Mouse (Mus musculus): ENCODE measurements around the gene Katnb1. TPM values are rescaled to one million over a fixed set of nuclear protein-coding genes. Genes with fewer than 3 reads are reported as not detected.

Katnb1 gene
- polyA plus RNA-seq, 1 experiment = 180 TPM

- Histone ChIP-seq H3K27ac (ENCODE audit: control insufficient read depth, insufficient read depth, low read depth, low read length) (no peak overlapping the region), H3K27me3 (ENCODE audit: control insufficient read depth, insufficient read depth, low read length) (no peaks in the 10 kb centered on the region), H3K4me3 (ENCODE audit: control insufficient read depth, low read depth, low read length) (no peak overlapping the region), H3K36me3 (ENCODE audit: control insufficient read depth, insufficient read depth, low read length) (no peaks in the 10 kb centered on the region; the same call in 1 of the 2 replicates), H3K4me1 (ENCODE audit: control insufficient read depth, insufficient read depth, low read length) (peaks cover under 1% of the 10 kb centered on the region; the same call in 1 of the 2 replicates)
- TF ChIP-seq CTCF (IDR thresholded peaks at IDR 0.05; ENCODE audit: control insufficient read depth, insufficient read depth, insufficient replicate concordance, low read depth, low read length) = no peak
- TF ChIP-seq POLR2A (IDR thresholded peaks at IDR 0.05; ENCODE audit: control insufficient read depth, low read depth, low read length) = no peak
Observed at GRCm38 (mm10) chr8:95131983-95132382, 51.0 kb downstream of the Katnb1 start.

- H3K27ac ChIP-seq (ENCODE audit: control insufficient read depth, insufficient read depth, low read depth, low read length) = no peak overlapping the region
- TF ChIP-seq CTCF (IDR thresholded peaks at IDR 0.05; ENCODE audit: control insufficient read depth, insufficient read depth, insufficient replicate concordance, low read depth, low read length) = no peak
- no peak for TF ChIP-seq POLR2A (IDR thresholded peaks at IDR 0.05; ENCODE audit: control insufficient read depth, low read depth, low read length)
- H3K36me3 ChIP-seq (ENCODE audit: control insufficient read depth, insufficient read depth, low read length) = no peaks in the 10 kb centered on the region; the same call in 1 of the 2 replicates
- no peaks in the 10 kb centered on the region for H3K27me3 ChIP-seq (ENCODE audit: control insufficient read depth, insufficient read depth, low read length)
- H3K4me3 ChIP-seq (ENCODE audit: control insufficient read depth, low read depth, low read length) = no peak overlapping the region
- H3K4me1 ChIP-seq (ENCODE audit: control insufficient read depth, insufficient read depth, low read length) = peaks cover 14% of the 10 kb centered on the region
Observed at GRCm38 (mm10) chr8:95134186-95134585, 53.2 kb downstream of the Katnb1 start.

- no peak overlapping the region for H3K4me3 ChIP-seq (ENCODE audit: control insufficient read depth, low read depth, low read length)
- H3K4me1 ChIP-seq (ENCODE audit: control insufficient read depth, insufficient read depth, low read length) = peaks cover 14% of the 10 kb centered on the region
- H3K27ac ChIP-seq (ENCODE audit: control insufficient read depth, insufficient read depth, low read depth, low read length) = no peak overlapping the region
- TF ChIP-seq POLR2A (IDR thresholded peaks at IDR 0.05; ENCODE audit: control insufficient read depth, low read depth, low read length) = no peak
- no peak for TF ChIP-seq CTCF (IDR thresholded peaks at IDR 0.05; ENCODE audit: control insufficient read depth, insufficient read depth, insufficient replicate concordance, low read depth, low read length)
- H3K36me3 ChIP-seq (ENCODE audit: control insufficient read depth, insufficient read depth, low read length) = no peaks in the 10 kb centered on the region; the same call in 1 of the 2 replicates
- no peaks in the 10 kb centered on the region for H3K27me3 ChIP-seq (ENCODE audit: control insufficient read depth, insufficient read depth, low read length)
Observed at GRCm38 (mm10) chr8:95135242-95135641, 54.3 kb downstream of the Katnb1 start.

- Histone ChIP-seq H3K27me3 (ENCODE audit: control insufficient read depth, insufficient read depth, low read length) (no peaks in the 10 kb centered on the region), H3K27ac (ENCODE audit: control insufficient read depth, insufficient read depth, low read depth, low read length) (no peak overlapping the region), H3K36me3 (ENCODE audit: control insufficient read depth, insufficient read depth, low read length) (no peaks in the 10 kb centered on the region; the same call in 1 of the 2 replicates), H3K4me1 (ENCODE audit: control insufficient read depth, insufficient read depth, low read length) (peaks cover 19% of the 10 kb centered on the region), H3K4me3 (ENCODE audit: control insufficient read depth, low read depth, low read length) (no peak overlapping the region)
- TF ChIP-seq CTCF (IDR thresholded peaks at IDR 0.05; ENCODE audit: control insufficient read depth, insufficient read depth, insufficient replicate concordance, low read depth, low read length) = no peak
- TF ChIP-seq POLR2A (IDR thresholded peaks at IDR 0.05; ENCODE audit: control insufficient read depth, low read depth, low read length) = no peak
Observed at GRCm38 (mm10) chr8:95136218-95136617, 55.2 kb downstream of the Katnb1 start.

- no peaks in the 10 kb centered on the region for H3K27me3 ChIP-seq (ENCODE audit: control insufficient read depth, insufficient read depth, low read length)
- H3K36me3 ChIP-seq (ENCODE audit: control insufficient read depth, insufficient read depth, low read length) = no peaks in the 10 kb centered on the region; the same call in 1 of the 2 replicates
- peaks cover 29% of the 10 kb centered on the region for H3K4me1 ChIP-seq (ENCODE audit: control insufficient read depth, insufficient read depth, low read length)
- no peak overlapping the region for H3K27ac ChIP-seq (ENCODE audit: control insufficient read depth, insufficient read depth, low read depth, low read length)
- TF ChIP-seq CTCF (IDR thresholded peaks at IDR 0.05; ENCODE audit: control insufficient read depth, insufficient read depth, insufficient replicate concordance, low read depth, low read length) (no peak), POLR2A (IDR thresholded peaks at IDR 0.05; ENCODE audit: control insufficient read depth, low read depth, low read length) (no peak)
- H3K4me3 ChIP-seq (ENCODE audit: control insufficient read depth, low read depth, low read length) = peak overlapping the region; percentile 43
Observed at GRCm38 (mm10) chr8:95137201-95137600, 56.2 kb downstream of the Katnb1 start.

- Histone ChIP-seq H3K4me3 (ENCODE audit: control insufficient read depth, low read depth, low read length) (peak overlapping the region; percentile 43), H3K4me1 (ENCODE audit: control insufficient read depth, insufficient read depth, low read length) (peaks cover 32% of the 10 kb centered on the region), H3K36me3 (ENCODE audit: control insufficient read depth, insufficient read depth, low read length) (no peaks in the 10 kb centered on the region; the same call in 1 of the 2 replicates), H3K27me3 (ENCODE audit: control insufficient read depth, insufficient read depth, low read length) (no peaks in the 10 kb centered on the region), H3K27ac (ENCODE audit: control insufficient read depth, insufficient read depth, low read depth, low read length) (no peak overlapping the region)
- TF ChIP-seq POLR2A (IDR thresholded peaks at IDR 0.05; ENCODE audit: control insufficient read depth, low read depth, low read length) (no peak), CTCF (IDR thresholded peaks at IDR 0.05; ENCODE audit: control insufficient read depth, insufficient read depth, insufficient replicate concordance, low read depth, low read length) (no peak)
Observed at GRCm38 (mm10) chr8:95137641-95138098, 56.7 kb downstream of the Katnb1 start.

GRCm38 (mm10) chr8:95138341-95139050 is 57.5 kb downstream of the Katnb1 start:
- no peak for TF ChIP-seq CTCF (IDR thresholded peaks at IDR 0.05; ENCODE audit: control insufficient read depth, insufficient read depth, insufficient replicate concordance, low read depth, low read length)
- TF ChIP-seq POLR2A (IDR thresholded peaks at IDR 0.05; ENCODE audit: control insufficient read depth, low read depth, low read length) = no peak
- Histone ChIP-seq H3K36me3 (ENCODE audit: control insufficient read depth, insufficient read depth, low read length) (no peaks in the 10 kb centered on the region; the same call in 1 of the 2 replicates), H3K4me3 (ENCODE audit: control insufficient read depth, low read depth, low read length) (no peak overlapping the region), H3K4me1 (ENCODE audit: control insufficient read depth, insufficient read depth, low read length) (peaks cover 40% of the 10 kb centered on the region), H3K27me3 (ENCODE audit: control insufficient read depth, insufficient read depth, low read length) (no peaks in the 10 kb centered on the region), H3K27ac (ENCODE audit: control insufficient read depth, insufficient read depth, low read depth, low read length) (no peak overlapping the region)

Measured in testis, adult 2 months (tissue).